Mouse (Mus musculus): ENCODE measurements around the gene Btg4.

Gene Btg4

GRCm38 (mm10) chr9:51060601-51061000, at the start of gene Btg4:
TSS of gene Btg4 (plus strand) at chr9:51060901.
- DNase-seq, result no peak

GRCm38 (mm10) chr9:51013644-51014043, 47.1 kb upstream of the Btg4 start:
- no peak for DNase-seq

- no peak for DNase-seq
Measured at GRCm38 (mm10) chr9:51015732-51016131, 45.0 kb upstream of the Btg4 start.

GRCm38 (mm10) chr9:51019670-51020069, 41.0 kb upstream of the Btg4 start:
- no peak for DNase-seq

- peak; percentile 2 to 15 for DNase-seq
Measured at GRCm38 (mm10) chr9:51020351-51020750, 40.4 kb upstream of the Btg4 start.

- no peak for DNase-seq
Measured at GRCm38 (mm10) chr9:51021123-51021795, 39.4 kb upstream of the Btg4 start.

GRCm38 (mm10) chr9:51026952-51027351, 33.7 kb upstream of the Btg4 start:
- DNase-seq, result no peak

GRCm38 (mm10) chr9:51030147-51030546, 30.6 kb upstream of the Btg4 start:
- no peak for DNase-seq

GRCm38 (mm10) chr9:51031603-51032002, 29.1 kb upstream of the Btg4 start:
- DNase-seq, result no peak

- no peak for DNase-seq
Measured at GRCm38 (mm10) chr9:51032291-51032690, 28.4 kb upstream of the Btg4 start.

GRCm38 (mm10) chr9:51032785-51033529, 27.7 kb upstream of the Btg4 start:
- DNase-seq, result no peak

GRCm38 (mm10) chr9:51041491-51041980, 19.2 kb upstream of the Btg4 start:
- DNase-seq, result no peak

- DNase-seq, result no peak
Measured at GRCm38 (mm10) chr9:51042136-51042535, 18.6 kb upstream of the Btg4 start.

GRCm38 (mm10) chr9:51052180-51052579, 8.5 kb upstream of the Btg4 start:
- no peak for DNase-seq

- DNase-seq, result no peak
Measured at GRCm38 (mm10) chr9:51056360-51057324, 4.1 kb upstream of the Btg4 start.

GRCm38 (mm10) chr9:51058951-51059521, 1.7 kb upstream of the Btg4 start:
- DNase-seq, result no peak

- DNase-seq, result no peak
Measured at GRCm38 (mm10) chr9:51068202-51068601, 7.5 kb downstream of the Btg4 start.

GRCm38 (mm10) chr9:51070801-51071200, 10.1 kb downstream of the Btg4 start:
- DNase-seq, result no peak

- DNase-seq, result peak in 1 of 2 experiments; percentile 4
Measured at GRCm38 (mm10) chr9:51075780-51076179, 15.1 kb downstream of the Btg4 start.

GRCm38 (mm10) chr9:51076300-51076978, 15.7 kb downstream of the Btg4 start:
- DNase-seq, result peak; percentile 3 to 7

- DNase-seq, result peak; percentile 49 to 64
Measured at GRCm38 (mm10) chr9:51076979-51077315, 16.2 kb downstream of the Btg4 start, which contains the start of gene Layn. TSS of gene Layn (minus strand) at chr9:51077094.

GRCm38 (mm10) chr9:51081614-51082013, 20.9 kb downstream of the Btg4 start:
- no peak for DNase-seq

Measured in thymus, postnatal 36 days (tissue).